In genomic region chrX:74645466-74646323, GRCm38 (mm10) we compare ENCODE assay signal across 13 mouse cellular contexts. TPM values are rescaled to one million over a fixed set of nuclear protein-coding genes. Genes with fewer than 3 reads are reported as not detected.
A peak's percentile ranks its signal among the peaks of the same experiment; 100 is the strongest.
DNase-seq lines count a peak whose midpoint lies in the region; ATAC-seq and TF ChIP-seq lines count a peak whose summit lies in the region.
"Not testable (repeated sequence)": the region's sequence is repeated elsewhere in the genome, so short reads cannot be mapped to it uniquely, and the experiment has no call there.
"Had no signal": no experiment of that assay in that cellular context is flagged by ENCODE, and none has a peak within 500 bp of the region (broad histone marks: within the 10 kb centered on the region; RNA-seq: fewer than 3 reads in every experiment).

TSS of gene Gm5640 (minus strand) at chrX:74645635.

- H3K9me3 ChIP-seq in forebrain, embryonic 14.5 days (replicated peaks; ENCODE audit: control insufficient read depth, low read length); intestine, postnatal 0 days (ENCODE audit: control insufficient read depth); lung, postnatal 0 days (ENCODE audit: low read length); midbrain, postnatal 0 days (ENCODE audit: low read length): not testable (repeated sequence)

- not testable (repeated sequence) for TF ChIP-seq CTCF in intestine, postnatal 0 days (IDR thresholded peaks at IDR 0.05; ENCODE audit: low read depth); lung, postnatal 0 days (IDR thresholded peaks at IDR 0.05); midbrain, postnatal 0 days (IDR thresholded peaks at IDR 0.05)

- H3K36me3 ChIP-seq in forebrain, embryonic 14.5 days (ENCODE audit: control insufficient read depth, insufficient read depth, low read length); intestine, postnatal 0 days (ENCODE audit: control insufficient read depth, insufficient read depth); lung, postnatal 0 days (ENCODE audit: insufficient read depth, low read length); midbrain, postnatal 0 days (ENCODE audit: insufficient read depth, low read length): not testable (repeated sequence)

- DNase-seq in adrenal gland, postnatal 14 days: peak; percentile 8
- DNase-seq in forebrain, embryonic 14.5 days (ENCODE audit: low spot score): peak; percentile 3
- peak; percentile 11 to 19 for DNase-seq in layer of hippocampus, postnatal 14 days (ENCODE audit: low spot score in 2 of 2)
- not testable (repeated sequence) for DNase-seq in lung, postnatal 0 days (ENCODE audit: low spot score)
- peak; percentile 17 for DNase-seq in midbrain, postnatal 0 days (ENCODE audit: low spot score)
- peak; percentile 2 for DNase-seq in testis, postnatal 14 days (ENCODE audit: low spot score)

- TF ChIP-seq EP300 in lung, postnatal 0 days (IDR thresholded peaks at IDR 0.05): not testable (repeated sequence)

- H3K27me3 ChIP-seq in forebrain, embryonic 14.5 days (replicated peaks; ENCODE audit: control insufficient read depth, insufficient read depth, low read length); intestine, postnatal 0 days (replicated peaks; ENCODE audit: control insufficient read depth, insufficient read depth, low read length); lung, postnatal 0 days (replicated peaks; ENCODE audit: insufficient read depth, low read length); midbrain, postnatal 0 days (ENCODE audit: insufficient read depth, low read length): not testable (repeated sequence)

- H3K4me3 ChIP-seq in forebrain, embryonic 14.5 days (ENCODE audit: low read depth, low read length); intestine, postnatal 0 days (ENCODE audit: low read depth, low read length); lung, postnatal 0 days (ENCODE audit: low read depth, low read length); midbrain, postnatal 0 days (ENCODE audit: low read depth, low read length): not testable (repeated sequence)

- WGBS in forebrain, embryonic 14.5 days: 66% methylated on average over 2 of the region's 5 CpGs
- WGBS in intestine, postnatal 0 days: 56% methylated on average over 2 of the region's 5 CpGs
- 33% methylated on average over 2 of the region's 5 CpGs for WGBS in lung, postnatal 0 days
- 40% methylated on average over 2 of the region's 5 CpGs for WGBS in midbrain, postnatal 0 days

- H3K4me2 ChIP-seq in forebrain, embryonic 14.5 days (ENCODE audit: low read length); intestine, postnatal 0 days (replicated peaks; ENCODE audit: low read depth); lung, postnatal 0 days (replicated peaks; ENCODE audit: low read depth, low read length); midbrain, postnatal 0 days (ENCODE audit: low read depth, low read length, poor library complexity, severe bottlenecking): not testable (repeated sequence)

- not testable (repeated sequence) for H3K27ac ChIP-seq in forebrain, embryonic 14.5 days (ENCODE audit: low read depth, low read length); intestine, postnatal 0 days (ENCODE audit: low read depth, low read length); lung, postnatal 0 days (ENCODE audit: low read length); midbrain, postnatal 0 days (ENCODE audit: low read depth, low read length)

- not testable (repeated sequence) for H3K9ac ChIP-seq in forebrain, embryonic 14.5 days (ENCODE audit: low read length); intestine, postnatal 0 days (ENCODE audit: low read depth, low read length); lung, postnatal 0 days (replicated peaks; ENCODE audit: low read depth); midbrain, postnatal 0 days (replicated peaks; ENCODE audit: low read length, poor library complexity, severe bottlenecking)

- not testable (repeated sequence) for H3K4me1 ChIP-seq in forebrain, embryonic 14.5 days (ENCODE audit: control insufficient read depth, insufficient read depth, low read length); intestine, postnatal 0 days (replicated peaks; ENCODE audit: control insufficient read depth, insufficient read depth, low read length); lung, postnatal 0 days (ENCODE audit: insufficient read depth, low read depth, low read length); midbrain, postnatal 0 days (ENCODE audit: insufficient read depth, low read length)

- peak; percentile 62 for ATAC-seq in forebrain, embryonic 14.5 days
- peak; percentile 76 to 82 for ATAC-seq in hematopoietic stem cell, adult 5-6 weeks (replicated peaks in 1 of 2; ENCODE audit: insufficient read depth in 1 of 2, low FRiP score in 2 of 2, low TSS enrichment in 1 of 2, low read depth in 1 of 2, poor library complexity in 2 of 2, severe bottlenecking in 2 of 2)
- peak; percentile 86 for ATAC-seq in intestine, postnatal 0 days
- peak; percentile 86 for ATAC-seq in lung, postnatal 0 days
- peak; percentile 91 for ATAC-seq in midbrain, postnatal 0 days (ENCODE audit: low FRiP score)

RNA-seq across cellular contexts. Expression of gene Gm5640, which starts in this region (rescaled TPM):
- total RNA-seq in adrenal gland, postnatal 14 days (2021): not detected in 2 replicates
- 0.08 and 0.27 TPM in 2 replicates for polyA plus RNA-seq in forebrain, embryonic 14.5 days (2014; fragmentation: Nextera tagmentation; extraction: Ambion mirVana)
- total RNA-seq in hematopoietic stem cell, adult 5-6 weeks (2017): not detected in 2 replicates
- 1.1 and 1.3 TPM in 2 replicates for polyA plus RNA-seq in intestine, postnatal 0 days (2015; fragmentation: Nextera tagmentation; extraction: Ambion mirVana)
- 1 to 10 TPM in 1 of 2 experiments, under 1 TPM in 1; 0.98 to 1.0 TPM for total RNA-seq in layer of hippocampus, postnatal 14 days (2021)
- polyA plus RNA-seq in lung, postnatal 0 days (2015; fragmentation: Nextera tagmentation; extraction: Ambion mirVana): 0.17 and 0.23 TPM in 2 replicates
- total RNA-seq in midbrain, postnatal 0 days (2014; rRNA removed): 0.11 and 0.28 TPM in 2 replicates
- polyA plus RNA-seq in midbrain, postnatal 0 days (2015; fragmentation: Nextera tagmentation; extraction: Ambion mirVana): 0.44 and 0.60 TPM in 2 replicates
- total RNA-seq: adrenal gland, adult 18-20 months had no signal
- polyA plus RNA-seq: macrophage; myocyte; Patski; urinary bladder, adult 2 months had no signal

Comparison
In these comparisons a context has a peak if more than half of its experiments do, and no peak if none do; other contexts are left out.
1. Peak in DNase-seq in adrenal gland, postnatal 14 days; RNA of the gene not detected or under 1 TPM.
2. Peak in DNase-seq and ATAC-seq in forebrain, embryonic 14.5 days; RNA of the gene not detected or under 1 TPM.
3. Peak in ATAC-seq in hematopoietic stem cell, adult 5-6 weeks; RNA of the gene not detected or under 1 TPM.
4. Peak in ATAC-seq in lung, postnatal 0 days; RNA of the gene not detected or under 1 TPM.
5. Peak in DNase-seq and ATAC-seq in midbrain, postnatal 0 days; RNA of the gene not detected or under 1 TPM.